Mouse (Mus musculus) midbrain, embryonic 12.5 days (tissue): ENCODE measurements around the gene Eef1g. TPM values are rescaled to one million over a fixed set of nuclear protein-coding genes. Genes with fewer than 3 reads are reported as not detected.

Experiments
- ATAC-seq: fragments of 200-750 bp; cut with Nextera tagmentation; 2 replicates; pipeline ENCODE4 v1.8.0; 2017; ENCODE audit warnings: low read depth, moderate TSS enrichment, moderate library complexity; ENCODE audit not compliant: low FRiP score
- H3K27ac ChIP-seq: fragments of 300-500 bp; sonication (generic); replicated peaks from 2 replicates; pipeline ENCODE4 v1.5.1; 2016; ENCODE audit warnings: mild to moderate bottlenecking
- H3K27me3 ChIP-seq: fragments of 300-500 bp; sonication (generic); 2 replicates; pipeline ENCODE4 v1.6.1; 2016; ENCODE audit warnings: mild to moderate bottlenecking
- H3K36me3 ChIP-seq: fragments of 300-500 bp; sonication (generic); 2 replicates; pipeline ENCODE4 v1.6.1; 2016
- H3K4me1 ChIP-seq: fragments of 300-500 bp; sonication (generic); 2 replicates; pipeline ENCODE4 v1.6.1; 2016
- H3K4me2 ChIP-seq: fragments of 300-500 bp; sonication (generic); replicated peaks from 2 replicates; pipeline ENCODE4 v1.6.1; 2016; ENCODE audit warnings: mild to moderate bottlenecking, moderate library complexity
- H3K4me3 ChIP-seq: fragments of 300-500 bp; sonication (generic); 2 replicates; pipeline ENCODE4 v1.5.1; 2016; ENCODE audit warnings: mild to moderate bottlenecking
- H3K9ac ChIP-seq: fragments of 300-500 bp; sonication (generic); replicated peaks from 2 replicates; pipeline ENCODE4 v1.6.1; 2016; ENCODE audit warnings: mild to moderate bottlenecking, moderate library complexity
- H3K9me3 ChIP-seq: fragments of 300-500 bp; sonication (generic); 2 replicates; pipeline ENCODE4 v1.6.1; 2016; ENCODE audit warnings: mild to moderate bottlenecking
- WGBS: fragments of 180-500 bp; shearing (Covaris S2); methylation state at CpG from one replicate; pipeline ENCODE4 v1.1.7; 2016; 5-methylcytosine and 5-hydroxymethylcytosine counted together
- polyA plus RNA-seq: library from polyadenylated mRNA; unstranded; fragments of >200 nt; fragmentation: Nextera tagmentation; extraction: Ambion mirVana; gene quantifications from 2 replicates; pipeline ENCODE4 v1.2.1, GENCODE M21; 2016

Eef1g gene
- polyA plus RNA-seq, 1 experiment from 2014 or later: 351 TPM

DNA sequence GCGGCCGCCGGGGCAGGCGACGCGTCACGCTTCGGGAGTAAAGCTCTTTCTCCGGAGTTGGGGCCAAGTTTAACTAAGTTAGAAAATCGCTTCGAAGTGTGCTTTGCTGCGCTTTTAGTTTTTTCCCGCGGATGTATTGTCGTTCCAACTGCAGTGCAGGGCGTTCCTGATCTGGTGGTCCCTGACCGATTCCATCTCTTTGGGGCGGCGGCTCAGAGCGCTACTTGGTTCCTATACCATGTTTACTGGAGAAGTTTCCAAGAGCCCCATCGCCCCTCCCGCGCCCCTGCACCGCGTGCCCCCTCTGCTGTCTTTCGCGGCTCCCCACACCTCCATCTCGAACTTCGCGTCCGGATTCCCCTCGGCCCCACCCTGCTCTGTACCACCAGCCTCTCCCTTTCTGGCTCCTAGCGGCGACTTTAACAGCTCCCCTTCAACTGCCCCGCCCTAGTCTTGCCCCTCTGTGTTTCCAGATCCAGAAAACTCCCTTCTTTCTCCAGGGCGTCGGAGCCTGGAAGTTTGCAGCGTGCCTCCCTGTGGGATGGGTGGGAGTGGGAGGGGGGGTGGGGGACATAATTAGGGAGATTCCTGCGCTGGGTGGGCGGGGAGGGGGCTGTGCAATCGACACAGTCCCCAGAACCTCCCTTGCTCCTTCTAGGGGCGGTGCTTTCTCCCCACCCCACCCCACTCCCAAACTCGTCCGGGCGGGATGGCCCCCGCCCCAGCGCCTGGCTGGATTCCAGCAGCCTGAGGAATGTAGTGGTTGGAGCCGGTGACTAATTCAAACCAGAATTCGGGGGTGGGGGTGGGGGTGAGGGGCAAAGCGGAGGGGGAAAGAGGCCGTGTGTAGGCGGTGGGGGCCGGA lies 23.0 kb downstream of the Eef1g start:
- H3K36me3 ChIP-seq: no peaks in the 10 kb centered on the region
- H3K4me1 ChIP-seq: peaks cover 35% of the 10 kb centered on the region
- H3K27ac ChIP-seq: 0 out of 2 replicates have a peak overlapping the region, but pooled peaks have one; percentile 15
- H3K27me3 ChIP-seq: peaks cover 53% of the 10 kb centered on the region
- H3K4me2 ChIP-seq: peak overlapping the region; percentile 95
- WGBS: under 1% methylated on average over 53 of the region's 53 CpGs
- H3K9ac ChIP-seq: peak overlapping the region; percentile 62
- ATAC-seq: peak; percentile 69
- H3K4me3 ChIP-seq: peak overlapping the region; percentile 53
- no peaks in the 10 kb centered on the region for H3K9me3 ChIP-seq

GRCm38 (mm10) chr19:8990432-8991102 lies 23.7 kb downstream of the Eef1g start:
- Histone ChIP-seq H3K4me1 (peaks cover 28% of the 10 kb centered on the region), H3K36me3 (no peaks in the 10 kb centered on the region), H3K9ac (peak overlapping the region; percentile 62), H3K4me3 (peak overlapping the region; percentile 53), H3K4me2 (peak overlapping the region; percentile 95), H3K27ac (no peak overlapping the region), H3K27me3 (peaks cover 53% of the 10 kb centered on the region), H3K9me3 (no peaks in the 10 kb centered on the region)
- WGBS: 18% methylated on average over 13 of the region's 15 CpGs
- ATAC-seq: peak; percentile 53

GRCm38 (mm10) chr19:8991245-8991870 lies 24.5 kb downstream of the Eef1g start:
- no peak for ATAC-seq
- Histone ChIP-seq H3K36me3 (no peaks in the 10 kb centered on the region), H3K4me1 (peaks cover 28% of the 10 kb centered on the region), H3K4me2 (peak overlapping the region; percentile 9; the same call in 1 of the 2 replicates), H3K27me3 (peaks cover 48% of the 10 kb centered on the region), H3K9me3 (no peaks in the 10 kb centered on the region), H3K9ac (no peak overlapping the region), H3K27ac (no peak overlapping the region), H3K4me3 (no peak overlapping the region)
- WGBS: 67% methylated on average over 4 of the region's 4 CpGs

DNA sequence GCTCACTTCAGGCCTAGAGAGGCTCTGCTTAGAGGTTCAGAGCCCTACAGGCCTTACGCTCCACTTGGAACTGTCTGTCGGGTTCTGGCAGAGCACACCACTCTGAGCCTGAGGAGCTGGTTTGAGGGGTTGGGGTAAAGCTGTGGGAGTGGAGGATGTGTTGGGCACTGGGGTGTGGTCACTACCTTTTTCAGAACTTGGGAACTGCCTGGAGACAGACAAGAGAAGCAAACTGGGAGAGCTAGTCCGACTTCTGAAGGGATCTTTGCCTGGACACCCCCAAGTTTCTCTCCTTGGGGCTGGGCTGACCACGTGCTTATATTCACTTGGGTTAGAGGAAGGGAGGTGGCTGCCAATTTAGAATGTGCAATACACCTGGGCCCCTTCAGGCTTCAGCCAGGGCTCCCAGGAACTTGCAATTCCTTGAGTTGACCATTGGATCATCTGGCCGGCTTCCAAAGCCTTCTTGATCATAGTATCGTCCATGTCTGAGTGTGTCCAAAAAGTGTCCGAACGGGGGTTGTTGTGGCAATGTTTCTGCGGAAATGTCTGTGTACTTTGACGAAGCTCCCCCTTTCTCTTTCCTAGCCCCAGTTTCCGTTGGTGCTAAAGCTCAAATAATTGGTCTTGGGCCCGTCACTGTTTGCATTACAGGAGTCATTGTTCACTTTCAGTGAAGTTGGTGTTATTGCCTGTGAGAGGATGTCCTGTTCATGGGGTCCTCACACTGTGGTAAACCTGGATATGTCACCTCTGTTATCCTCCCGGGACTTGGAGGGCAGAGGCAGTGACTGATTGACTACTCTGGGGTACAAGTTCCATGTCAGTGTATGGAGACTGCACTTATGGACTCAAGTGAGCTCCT lies 25.3 kb downstream of the Eef1g start:
- Histone ChIP-seq H3K27me3 (peaks cover 48% of the 10 kb centered on the region), H3K36me3 (no peaks in the 10 kb centered on the region), H3K9ac (no peak overlapping the region), H3K9me3 (no peaks in the 10 kb centered on the region), H3K4me3 (no peak overlapping the region), H3K4me2 (no peak overlapping the region), H3K27ac (no peak overlapping the region), H3K4me1 (peaks cover 28% of the 10 kb centered on the region)
- no peak for ATAC-seq
- WGBS: 84% methylated on average over 13 of the region's 13 CpGs

- 34% methylated on average over 12 of the region's 12 CpGs for WGBS
- Histone ChIP-seq H3K9me3 (no peaks in the 10 kb centered on the region), H3K9ac (no peak overlapping the region), H3K4me2 (no peak overlapping the region), H3K27ac (no peak overlapping the region), H3K27me3 (peaks cover 43% of the 10 kb centered on the region), H3K4me3 (no peak overlapping the region), H3K36me3 (no peaks in the 10 kb centered on the region), H3K4me1 (peaks cover 28% of the 10 kb centered on the region)
- ATAC-seq: no peak
These were observed 26.2 kb downstream of the Eef1g start for GRCm38 (mm10) chr19:8992769-8993624.

DNA sequence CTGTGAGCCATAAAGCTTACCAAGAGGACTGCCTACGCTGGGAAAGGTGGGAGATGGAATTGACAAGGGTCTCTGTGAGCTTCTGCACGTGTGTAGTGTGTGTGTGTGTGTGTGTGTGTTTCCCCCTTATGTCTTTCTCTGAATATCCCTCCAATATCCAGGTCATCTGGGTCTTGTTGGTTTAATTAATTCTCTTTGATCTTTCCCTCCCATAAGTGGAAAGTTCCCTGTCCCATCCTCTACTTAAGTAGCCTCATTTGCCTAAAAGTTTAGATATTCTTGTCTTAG lies 26.7 kb downstream of the Eef1g start:
- Histone ChIP-seq H3K27ac (no peak overlapping the region), H3K27me3 (peaks cover 37% of the 10 kb centered on the region), H3K9ac (no peak overlapping the region), H3K9me3 (no peaks in the 10 kb centered on the region), H3K36me3 (no peaks in the 10 kb centered on the region), H3K4me3 (no peak overlapping the region), H3K4me1 (peaks cover 27% of the 10 kb centered on the region), H3K4me2 (no peak overlapping the region)
- 49% methylated on average over 2 of the region's 2 CpGs for WGBS
- ATAC-seq: no peak

DNA sequence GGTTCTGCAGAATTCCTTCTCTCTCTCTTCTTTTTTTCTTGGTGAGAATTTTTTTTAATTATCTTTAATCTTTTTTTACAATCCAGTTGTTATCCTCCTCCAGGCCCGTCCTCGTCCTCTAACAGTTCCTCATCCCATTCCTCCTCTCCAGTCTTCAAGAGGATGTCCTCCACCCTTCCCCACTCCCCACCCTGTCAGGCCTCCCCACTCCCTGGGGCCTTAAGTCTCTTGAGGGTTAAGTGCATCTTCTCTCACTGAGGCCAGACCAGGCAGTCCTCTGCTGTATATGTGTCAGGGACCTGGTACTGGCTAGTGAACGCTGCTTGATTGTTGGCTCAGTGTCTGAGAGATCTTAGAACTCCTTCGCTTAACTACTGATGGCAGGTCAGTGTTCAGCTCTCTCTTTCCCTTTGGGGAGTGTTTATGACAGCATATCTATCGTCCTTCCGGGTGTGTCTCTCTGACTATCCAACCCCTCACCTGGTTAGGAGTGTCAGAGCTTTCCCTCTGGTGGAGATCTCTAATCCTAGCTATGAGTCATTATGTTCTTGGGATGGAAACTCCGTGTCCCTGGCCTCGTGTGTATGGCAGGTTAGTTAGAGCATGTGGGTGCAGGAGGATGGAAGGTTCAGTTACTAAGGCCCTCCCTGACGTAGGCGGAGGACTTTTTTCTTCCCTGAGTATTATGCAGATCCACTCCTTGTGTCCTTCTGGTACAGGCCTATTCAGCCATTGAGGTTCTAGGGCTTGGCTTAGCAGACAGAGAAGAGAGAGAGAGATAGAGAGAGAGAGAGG lies 28.2 kb downstream of the Eef1g start:
- Histone ChIP-seq H3K36me3 (no peaks in the 10 kb centered on the region), H3K4me2 (no peak overlapping the region), H3K4me3 (no peak overlapping the region), H3K4me1 (peaks cover 13% of the 10 kb centered on the region), H3K27ac (no peak overlapping the region), H3K9me3 (no peaks in the 10 kb centered on the region), H3K27me3 (peaks cover 23% of the 10 kb centered on the region), H3K9ac (no peak overlapping the region)
- WGBS: 82% methylated on average over 10 of the region's 10 CpGs
- no peak for ATAC-seq

- H3K9me3 ChIP-seq: no peaks in the 10 kb centered on the region
- WGBS: 92% methylated on average over 6 of the region's 6 CpGs
- peaks cover 2% of the 10 kb centered on the region; the same call in 1 of the 2 replicates for H3K4me1 ChIP-seq
- no peak overlapping the region for H3K4me3 ChIP-seq
- no peak overlapping the region for H3K27ac ChIP-seq
- H3K9ac ChIP-seq: no peak overlapping the region
- H3K36me3 ChIP-seq: no peaks in the 10 kb centered on the region
- no peak overlapping the region for H3K4me2 ChIP-seq
- no peak for ATAC-seq
- peaks cover 7% of the 10 kb centered on the region; the same call in 1 of the 2 replicates for H3K27me3 ChIP-seq
These were observed 29.8 kb downstream of the Eef1g start for GRCm38 (mm10) chr19:8996601-8997000.

GRCm38 (mm10) chr19:8997546-8997945 lies 30.7 kb downstream of the Eef1g start:
- Histone ChIP-seq H3K4me3 (no peak overlapping the region), H3K4me2 (no peak overlapping the region), H3K9me3 (no peaks in the 10 kb centered on the region), H3K27me3 (peaks cover 4% of the 10 kb centered on the region; the same call in 1 of the 2 replicates), H3K4me1 (peaks cover 2% of the 10 kb centered on the region; the same call in 1 of the 2 replicates), H3K36me3 (no peaks in the 10 kb centered on the region), H3K9ac (no peak overlapping the region), H3K27ac (no peak overlapping the region)
- no peak for ATAC-seq
- 79% methylated on average over 4 of the region's 4 CpGs for WGBS

GRCm38 (mm10) chr19:8998546-8998945 lies 31.7 kb downstream of the Eef1g start:
- no peak overlapping the region for H3K9ac ChIP-seq
- no peak overlapping the region for H3K4me2 ChIP-seq
- no peaks in the 10 kb centered on the region for H3K27me3 ChIP-seq
- no peaks in the 10 kb centered on the region for H3K4me1 ChIP-seq
- no peak for ATAC-seq
- no peaks in the 10 kb centered on the region for H3K9me3 ChIP-seq
- H3K36me3 ChIP-seq: no peaks in the 10 kb centered on the region
- H3K27ac ChIP-seq: no peak overlapping the region
- H3K4me3 ChIP-seq: no peak overlapping the region
- 90% methylated on average over 6 of the region's 6 CpGs for WGBS
